Mouse (Mus musculus) megakaryocyte, embryonic 14.5 days (primary cell): ENCODE data around the gene Cxadr.

Source experiments
- FLI1 ChIP-seq: IDR thresholded peaks from 2 replicates; pipeline ENCODE4 v1.6.1; 2012; ENCODE audit warnings: low read length, inconsistent platforms, mixed read lengths
- GATA1 ChIP-seq: IDR thresholded peaks from 3 replicates; pipeline ENCODE4 v1.6.1; 2012; ENCODE audit warnings: mixed read lengths, low read length, inconsistent platforms, borderline replicate concordance

DNA sequence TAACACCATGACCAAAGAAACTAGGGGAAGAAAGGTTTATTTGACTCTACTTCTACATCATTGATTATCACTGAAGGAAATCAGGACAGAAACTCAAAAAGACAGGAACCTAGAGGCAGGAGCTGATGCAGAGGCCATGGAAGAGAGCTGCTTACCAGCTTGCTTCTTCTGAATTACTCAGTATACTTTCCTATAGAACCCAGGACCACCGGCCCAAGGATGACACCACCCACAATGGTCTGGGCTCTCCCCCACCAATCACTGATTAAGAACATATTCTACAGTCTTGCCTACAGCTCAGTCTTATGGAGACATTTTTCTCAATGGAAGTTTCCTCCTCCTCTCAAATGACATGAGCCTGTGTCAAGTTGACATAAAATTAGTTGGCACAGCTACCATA lies 7.2 kb upstream of the Cxadr start:
- TF ChIP-seq GATA1 (no peak), FLI1 (no peak)
